Mouse (Mus musculus) stomach, embryonic 14.5 days (tissue): ENCODE measurements around the gene Agpat1. TPM values are rescaled to one million over a fixed set of nuclear protein-coding genes. Genes with fewer than 3 reads are reported as not detected.

Experiments
- ATAC-seq: fragments of 200-750 bp; cut with Nextera tagmentation; 2 replicates; pipeline ENCODE4 v1.8.0; 2017; ENCODE audit warnings: low read depth, moderate TSS enrichment; ENCODE audit not compliant: insufficient number of reproducible peaks, insufficient read depth, low FRiP score
- H3K27ac ChIP-seq: fragments of 300-500 bp; sonication (generic); 2 replicates; pipeline ENCODE4 v1.5.1; 2014; ENCODE audit warnings: mild to moderate bottlenecking, low read length, moderate library complexity, mixed read lengths
- H3K27me3 ChIP-seq: fragments of 300-500 bp; sonication (generic); 2 replicates; pipeline ENCODE4 v1.6.1; 2014; ENCODE audit warnings: low read length, control low read depth, mixed read lengths; ENCODE audit not compliant: control insufficient read depth, insufficient read depth
- H3K36me3 ChIP-seq: fragments of 300-500 bp; sonication (generic); 2 replicates; pipeline ENCODE4 v1.6.1; 2014; ENCODE audit warnings: mild to moderate bottlenecking, control low read depth, low read length, moderate library complexity, mixed read lengths; ENCODE audit not compliant: control insufficient read depth, insufficient read depth
- H3K4me1 ChIP-seq: fragments of 300-500 bp; sonication (generic); 2 replicates; pipeline ENCODE4 v1.6.1; 2014; ENCODE audit warnings: low read length, control low read depth, mixed read lengths; ENCODE audit not compliant: control insufficient read depth, insufficient read depth
- H3K4me2 ChIP-seq: fragments of 300-500 bp; sonication (generic); replicated peaks from 2 replicates; pipeline ENCODE4 v1.6.1; 2014; ENCODE audit warnings: low read depth, low read length, control low read depth
- H3K4me3 ChIP-seq: fragments of 300-500 bp; sonication (generic); 2 replicates; pipeline ENCODE4 v1.5.1; 2014; ENCODE audit warnings: low read depth, low read length, control low read depth
- H3K9ac ChIP-seq: fragments of 300-500 bp; sonication (generic); replicated peaks from 2 replicates; pipeline ENCODE4 v1.6.1; 2014; ENCODE audit warnings: low read depth, mild to moderate bottlenecking, control low read depth, low read length, moderate library complexity, mixed read lengths
- H3K9me3 ChIP-seq: fragments of 300-500 bp; sonication (generic); 2 replicates; pipeline ENCODE4 v1.6.1; 2016; ENCODE audit warnings: low read depth, low read length, control low read depth; ENCODE audit not compliant: control insufficient read depth
- WGBS: fragments of 180-500 bp; shearing (Covaris S2); extraction: QIAGEN DNeasy Blood & Tissue Kit; methylation state at CpG from one replicate; pipeline ENCODE4 v1.1.7; 2014; 5-methylcytosine and 5-hydroxymethylcytosine counted together
- polyA plus RNA-seq: library from polyadenylated mRNA; unstranded; fragments of >200 nt; fragmentation: Nextera tagmentation; extraction: Ambion mirVana; gene quantifications from 2 replicates; pipeline ENCODE4 v1.2.1, GENCODE M21; 2014

The Agpat1 gene
- polyA plus RNA-seq, 1 experiment from 2014 or later: 53.1 TPM

- no peak for ATAC-seq
- no peak overlapping the region for H3K4me2 ChIP-seq
- peaks cover 4% of the 10 kb centered on the region; the same call in 1 of the 2 replicates for H3K4me1 ChIP-seq
- no peaks in the 10 kb centered on the region for H3K27me3 ChIP-seq
- H3K27ac ChIP-seq: no peak overlapping the region
- no peaks in the 10 kb centered on the region for H3K9me3 ChIP-seq
- no peaks in the 10 kb centered on the region for H3K36me3 ChIP-seq
- H3K9ac ChIP-seq: no peak overlapping the region
- WGBS: 59% methylated on average over 5 of the region's 5 CpGs
- H3K4me3 ChIP-seq: no peak overlapping the region
Observed at GRCm38 (mm10) chr17:34576577-34576976, 27.5 kb upstream of the Agpat1 start.

- Histone ChIP-seq H3K4me1 (peaks cover 4% of the 10 kb centered on the region; the same call in 1 of the 2 replicates), H3K4me2 (no peak overlapping the region), H3K27ac (no peak overlapping the region), H3K27me3 (no peaks in the 10 kb centered on the region), H3K4me3 (no peak overlapping the region), H3K36me3 (no peaks in the 10 kb centered on the region), H3K9ac (no peak overlapping the region), H3K9me3 (no peaks in the 10 kb centered on the region)
- WGBS: 86% methylated on average over 3 of the region's 3 CpGs
- no peak for ATAC-seq
Observed at GRCm38 (mm10) chr17:34578070-34578469, 26.0 kb upstream of the Agpat1 start.

GRCm38 (mm10) chr17:34582528-34582927 is 21.5 kb upstream of the Agpat1 start:
- Histone ChIP-seq H3K9me3 (no peaks in the 10 kb centered on the region), H3K9ac (no peak overlapping the region), H3K36me3 (no peaks in the 10 kb centered on the region), H3K27ac (no peak overlapping the region), H3K4me2 (no peak overlapping the region), H3K27me3 (no peaks in the 10 kb centered on the region), H3K4me1 (peaks cover 5% of the 10 kb centered on the region; the same call in 1 of the 2 replicates), H3K4me3 (no peak overlapping the region)
- ATAC-seq: no peak
- whole genome bisulfite sequencing: 75% methylated on average over 12 of the region's 12 CpGs

- no peak overlapping the region for H3K27ac ChIP-seq
- H3K4me1 ChIP-seq: peaks cover 11% of the 10 kb centered on the region
- no peak overlapping the region for H3K4me2 ChIP-seq
- ATAC-seq: no peak
- WGBS: 63% methylated on average over 7 of the region's 7 CpGs
- H3K36me3 ChIP-seq: no peaks in the 10 kb centered on the region
- H3K4me3 ChIP-seq: no peak overlapping the region
- no peaks in the 10 kb centered on the region for H3K27me3 ChIP-seq
- no peak overlapping the region for H3K9ac ChIP-seq
- H3K9me3 ChIP-seq: no peaks in the 10 kb centered on the region
Observed at GRCm38 (mm10) chr17:34583397-34583796, 20.7 kb upstream of the Agpat1 start.

GRCm38 (mm10) chr17:34583819-34584218 is 20.2 kb upstream of the Agpat1 start:
- no peak overlapping the region for H3K4me3 ChIP-seq
- peaks cover 13% of the 10 kb centered on the region for H3K4me1 ChIP-seq
- no peak overlapping the region for H3K4me2 ChIP-seq
- ATAC-seq: no peak
- H3K36me3 ChIP-seq: no peaks in the 10 kb centered on the region
- no peaks in the 10 kb centered on the region for H3K9me3 ChIP-seq
- 90% methylated on average over 8 of the region's 8 CpGs for WGBS
- no peak overlapping the region for H3K9ac ChIP-seq
- H3K27me3 ChIP-seq: no peaks in the 10 kb centered on the region
- no peak overlapping the region for H3K27ac ChIP-seq

- Histone ChIP-seq H3K27me3 (no peaks in the 10 kb centered on the region), H3K4me1 (peaks cover 26% of the 10 kb centered on the region), H3K9ac (no peak overlapping the region), H3K9me3 (no peaks in the 10 kb centered on the region), H3K27ac (no peak overlapping the region), H3K4me2 (no peak overlapping the region), H3K36me3 (no peaks in the 10 kb centered on the region), H3K4me3 (no peak overlapping the region)
- no peak for ATAC-seq
- WGBS: 90% methylated on average over 8 of the region's 8 CpGs
Observed at GRCm38 (mm10) chr17:34585121-34585520, 18.9 kb upstream of the Agpat1 start.

- H3K4me3 ChIP-seq: peak overlapping the region; percentile 71
- H3K36me3 ChIP-seq: no peaks in the 10 kb centered on the region
- H3K27me3 ChIP-seq: no peaks in the 10 kb centered on the region
- H3K4me1 ChIP-seq: peaks cover 36% of the 10 kb centered on the region
- no peaks in the 10 kb centered on the region for H3K9me3 ChIP-seq
- H3K27ac ChIP-seq: peak overlapping the region; percentile 96
- peak overlapping the region; percentile 94 for H3K4me2 ChIP-seq
- ATAC-seq: no peak
- H3K9ac ChIP-seq: peak overlapping the region; percentile 25; the same call in 1 of the 2 replicates
- 30% methylated on average over 32 of the region's 32 CpGs for WGBS
Observed at GRCm38 (mm10) chr17:34585877-34586771, 17.9 kb upstream of the Agpat1 start.

GRCm38 (mm10) chr17:34586796-34587422 is 17.2 kb upstream of the Agpat1 start:
- under 1% methylated on average over 38 of the region's 38 CpGs for WGBS
- peak overlapping the region; percentile 79 for H3K9ac ChIP-seq
- H3K4me3 ChIP-seq: peak overlapping the region; percentile 71
- H3K27me3 ChIP-seq: no peaks in the 10 kb centered on the region
- no peaks in the 10 kb centered on the region for H3K36me3 ChIP-seq
- H3K9me3 ChIP-seq: no peaks in the 10 kb centered on the region
- peaks cover 39% of the 10 kb centered on the region for H3K4me1 ChIP-seq
- peak overlapping the region; percentile 94 for H3K4me2 ChIP-seq
- ATAC-seq: peak; percentile 83
- H3K27ac ChIP-seq: peak overlapping the region; percentile 96
